Mouse (Mus musculus) intestine, embryonic 15.5 days (tissue): ENCODE measurements around the gene Ensa. TPM values are rescaled to one million over a fixed set of nuclear protein-coding genes. Genes with fewer than 3 reads are reported as not detected.
A peak's percentile ranks its signal among the peaks of the same experiment; 100 is the strongest.
"Not testable (repeated sequence)": the region's sequence is repeated elsewhere in the genome, so short reads cannot be mapped to it uniquely, and the experiment has no call there.

Source experiments
- ATAC-seq: fragments of 200-750 bp; cut with Nextera tagmentation; 2 replicates; pipeline ENCODE4 v1.8.0; 2017; ENCODE audit warnings: moderate TSS enrichment, moderate library complexity
- H3K27ac ChIP-seq: fragments of 300-500 bp; sonication (generic); 2 replicates; pipeline ENCODE4 v1.5.1; 2015; ENCODE audit warnings: mild to moderate bottlenecking, inconsistent platforms
- H3K27me3 ChIP-seq: fragments of 300-500 bp; sonication (generic); replicated peaks from 2 replicates; pipeline ENCODE4 v1.6.1; 2015; ENCODE audit warnings: inconsistent platforms
- H3K36me3 ChIP-seq: fragments of 300-500 bp; sonication (generic); 2 replicates; pipeline ENCODE4 v1.6.1; 2015; ENCODE audit warnings: inconsistent platforms
- H3K4me1 ChIP-seq: fragments of 300-500 bp; sonication (generic); replicated peaks from 2 replicates; pipeline ENCODE4 v1.6.1; 2015; ENCODE audit warnings: inconsistent platforms
- H3K4me2 ChIP-seq: fragments of 300-500 bp; sonication (generic); replicated peaks from 2 replicates; pipeline ENCODE4 v1.6.1; 2015; ENCODE audit warnings: mild to moderate bottlenecking, inconsistent platforms
- H3K4me3 ChIP-seq: fragments of 300-500 bp; sonication (generic); replicated peaks from 2 replicates; pipeline ENCODE4 v1.5.1; 2015; ENCODE audit warnings: inconsistent platforms
- H3K9ac ChIP-seq: fragments of 300-500 bp; sonication (generic); 2 replicates; pipeline ENCODE4 v1.6.1; 2015; ENCODE audit warnings: inconsistent platforms
- H3K9me3 ChIP-seq: fragments of 300-500 bp; sonication (generic); 2 replicates; pipeline ENCODE4 v1.6.1; 2016; ENCODE audit warnings: inconsistent platforms
- WGBS: fragments of 180-500 bp; shearing (Covaris S2); methylation state at CpG from one replicate; pipeline ENCODE4 v1.1.7; 2015; 5-methylcytosine and 5-hydroxymethylcytosine counted together
- polyA plus RNA-seq: library from polyadenylated mRNA; unstranded; fragments of >200 nt; fragmentation: Nextera tagmentation; extraction: Ambion mirVana; gene quantifications from 2 replicates; pipeline ENCODE4 v1.2.1, GENCODE M21; 2015

The Ensa gene
- polyA plus RNA-seq, 1 experiment from 2014 or later, result 65.1 TPM

GRCm38 (mm10) chr3:95650276-95651032 is 25.7 kb downstream of the Ensa start:
- Histone ChIP-seq H3K27me3 (no peaks in the 10 kb centered on the region), H3K36me3 (no peaks in the 10 kb centered on the region), H3K4me3 (no peak overlapping the region), H3K9ac (no peak overlapping the region), H3K4me2 (no peak overlapping the region), H3K4me1 (peaks cover 23% of the 10 kb centered on the region), H3K9me3 (no peaks in the 10 kb centered on the region), H3K27ac (peak overlapping the region; percentile 52)
- 60% methylated on average over 6 of the region's 6 CpGs for WGBS
- peak; percentile 44; the same call in 1 of the 2 replicates for ATAC-seq

GRCm38 (mm10) chr3:95651033-95651373 is 26.2 kb downstream of the Ensa start:
- Histone ChIP-seq H3K4me3 (no peak overlapping the region), H3K27me3 (no peaks in the 10 kb centered on the region), H3K9me3 (no peaks in the 10 kb centered on the region), H3K4me1 (peaks cover 23% of the 10 kb centered on the region), H3K36me3 (no peaks in the 10 kb centered on the region), H3K9ac (no peak overlapping the region), H3K4me2 (no peak overlapping the region), H3K27ac (peak overlapping the region; percentile 52)
- no peak for ATAC-seq
- WGBS, result 85% methylated on average over 3 of the region's 3 CpGs

GRCm38 (mm10) chr3:95651391-95652203 is 26.8 kb downstream of the Ensa start:
- Histone ChIP-seq H3K9ac (no peak overlapping the region), H3K9me3 (no peaks in the 10 kb centered on the region), H3K4me1 (peaks cover 23% of the 10 kb centered on the region), H3K4me2 (no peak overlapping the region), H3K4me3 (no peak overlapping the region), H3K27me3 (no peaks in the 10 kb centered on the region), H3K36me3 (no peaks in the 10 kb centered on the region), H3K27ac (peak overlapping the region; percentile 5; the same call in 1 of the 2 replicates)
- ATAC-seq, result no peak
- WGBS, result 86% methylated on average over 16 of the region's 16 CpGs

- Histone ChIP-seq H3K27me3 (no peaks in the 10 kb centered on the region), H3K9ac (no peak overlapping the region), H3K9me3 (no peaks in the 10 kb centered on the region), H3K4me3 (no peak overlapping the region), H3K4me2 (no peak overlapping the region), H3K36me3 (no peaks in the 10 kb centered on the region), H3K4me1 (peaks cover 23% of the 10 kb centered on the region), H3K27ac (0 out of 2 replicates have a peak overlapping the region, but pooled peaks have one; percentile 5)
- 75% methylated on average over 7 of the region's 7 CpGs for WGBS
- no peak for ATAC-seq
Measured at GRCm38 (mm10) chr3:95652204-95652811, 27.5 kb downstream of the Ensa start.

- no peak for ATAC-seq
- 35% methylated on average over 6 of the region's 6 CpGs for WGBS
- H3K27ac ChIP-seq, result no peak overlapping the region
Measured at GRCm38 (mm10) chr3:95652871-95653270, 28.1 kb downstream of the Ensa start.

GRCm38 (mm10) chr3:95653473-95654034 is 28.8 kb downstream of the Ensa start:
- H3K36me3 ChIP-seq, result no peaks in the 10 kb centered on the region
- H3K4me1 ChIP-seq, result peaks cover 23% of the 10 kb centered on the region
- H3K4me3 ChIP-seq, result no peak overlapping the region
- ATAC-seq, result no peak; the same call in 1 of the 2 replicates
- no peaks in the 10 kb centered on the region for H3K27me3 ChIP-seq
- no peak overlapping the region; the same call in 1 of the 2 replicates for H3K4me2 ChIP-seq
- WGBS, result 13% methylated on average over 11 of the region's 11 CpGs
- no peaks in the 10 kb centered on the region for H3K9me3 ChIP-seq
- 0 out of 2 replicates have a peak overlapping the region, but pooled peaks have one; percentile 6 for H3K9ac ChIP-seq
- H3K27ac ChIP-seq, result 0 out of 2 replicates have a peak overlapping the region, but pooled peaks have one; percentile 54

More at GRCm38 (mm10) chr3:95652871-95653270, 28.1 kb downstream of the Ensa start:
- Histone ChIP-seq H3K9me3 (no peaks in the 10 kb centered on the region), H3K4me2 (no peak overlapping the region), H3K4me1 (peaks cover 23% of the 10 kb centered on the region), H3K4me3 (no peak overlapping the region), H3K36me3 (no peaks in the 10 kb centered on the region), H3K27me3 (no peaks in the 10 kb centered on the region), H3K9ac (no peak overlapping the region)

- not testable (repeated sequence) for H3K36me3 ChIP-seq, H3K4me3 ChIP-seq, H3K9me3 ChIP-seq, H3K9ac ChIP-seq, H3K27me3 ChIP-seq, H3K4me2 ChIP-seq, H3K27ac ChIP-seq, ATAC-seq
- peaks cover 23% of the 10 kb centered on the region for H3K4me1 ChIP-seq
- 87% methylated on average over 3 of the region's 3 CpGs for WGBS
Measured at GRCm38 (mm10) chr3:95654371-95654770, 29.6 kb downstream of the Ensa start.

- H3K27me3 ChIP-seq, result no peaks in the 10 kb centered on the region
- H3K4me2 ChIP-seq, result no peak overlapping the region
- ATAC-seq, result no peak
- H3K4me1 ChIP-seq, result peaks cover 19% of the 10 kb centered on the region
- H3K27ac ChIP-seq, result no peak overlapping the region
- H3K9me3 ChIP-seq, result no peaks in the 10 kb centered on the region
- no peak overlapping the region for H3K4me3 ChIP-seq
- no peak overlapping the region for H3K9ac ChIP-seq
- 86% methylated on average over 5 of the region's 5 CpGs for whole genome bisulfite sequencing
- H3K36me3 ChIP-seq, result no peaks in the 10 kb centered on the region
Measured at GRCm38 (mm10) chr3:95655437-95655836, 30.6 kb downstream of the Ensa start.

- no peak overlapping the region for H3K4me3 ChIP-seq
- no peak overlapping the region for H3K4me2 ChIP-seq
- H3K27me3 ChIP-seq, result no peaks in the 10 kb centered on the region
- H3K9me3 ChIP-seq, result no peaks in the 10 kb centered on the region
- ATAC-seq, result no peak
- no peak overlapping the region for H3K9ac ChIP-seq
- H3K4me1 ChIP-seq, result peaks cover 25% of the 10 kb centered on the region
- H3K27ac ChIP-seq, result no peak overlapping the region
- H3K36me3 ChIP-seq, result no peaks in the 10 kb centered on the region
- 84% methylated on average over 3 of the region's 3 CpGs for WGBS
Measured at GRCm38 (mm10) chr3:95657108-95657507, 32.3 kb downstream of the Ensa start.

GRCm38 (mm10) chr3:95657711-95658110 is 32.9 kb downstream of the Ensa start:
- H3K27me3 ChIP-seq, result no peaks in the 10 kb centered on the region
- peaks cover 24% of the 10 kb centered on the region for H3K4me1 ChIP-seq
- WGBS, result 81% methylated on average over 3 of the region's 3 CpGs
- H3K36me3 ChIP-seq, result no peaks in the 10 kb centered on the region
- no peak for ATAC-seq
- no peak overlapping the region for H3K9ac ChIP-seq
- peak overlapping the region; percentile 55 for H3K4me2 ChIP-seq
- peak overlapping the region; percentile 93; the same call in 1 of the 2 replicates for H3K4me3 ChIP-seq
- no peaks in the 10 kb centered on the region for H3K9me3 ChIP-seq
- H3K27ac ChIP-seq, result no peak overlapping the region

GRCm38 (mm10) chr3:95658236-95658867 is 33.6 kb downstream of the Ensa start, which contains the start of gene Mcl1:
Mcl1 (plus strand) TSS chr3:95658788.
- Histone ChIP-seq H3K27ac (peak within 1 kb of the TSS; percentile 97), H3K9me3 (no peaks in the 10 kb centered on the region)
- under 1% methylated on average over 43 of the region's 43 CpGs for WGBS

More at GRCm38 (mm10) chr3:95658236-95658867, 33.6 kb downstream of the Ensa start, which contains the start of gene Mcl1:
- peaks cover 24% of the 10 kb centered on the region for H3K4me1 ChIP-seq
- H3K9ac ChIP-seq, result peak within 1 kb of the TSS; percentile 99
- H3K27me3 ChIP-seq, result no peaks in the 10 kb centered on the region
- ATAC-seq, result peak; percentile 96
- peak within 1 kb of the TSS; percentile 93 for H3K4me3 ChIP-seq
- H3K36me3 ChIP-seq, result 0 out of 2 replicates have a peak, but pooled peaks cover under 1% of the 10 kb centered on the region
- H3K4me2 ChIP-seq, result peak within 1 kb of the TSS; percentile 62
